Mouse (Mus musculus) midbrain, embryonic 16.5 days (tissue): Measurements from ENCODE around the gene Il18. TPM values are rescaled to one million over a fixed set of nuclear protein-coding genes. Genes with fewer than 3 reads are reported as not detected.

ENCODE experiments used
- ATAC-seq: fragments of 200-750 bp; cut with Nextera tagmentation; 2 replicates; pipeline ENCODE4 v1.8.0; 2017; ENCODE audit warnings: moderate TSS enrichment
- H3K27ac ChIP-seq: fragments of 300-500 bp; sonication (generic); 2 replicates; pipeline ENCODE4 v1.5.1; 2014; ENCODE audit warnings: mild to moderate bottlenecking, low read length, mixed read lengths
- H3K27me3 ChIP-seq: fragments of 300-500 bp; sonication (generic); 2 replicates; pipeline ENCODE4 v1.6.1; 2014; ENCODE audit warnings: low read depth, low read length, mixed read lengths; ENCODE audit not compliant: control insufficient read depth, insufficient read depth
- H3K36me3 ChIP-seq: fragments of 300-500 bp; sonication (generic); 2 replicates; pipeline ENCODE4 v1.6.1; 2014; ENCODE audit warnings: mild to moderate bottlenecking, low read length, moderate library complexity, mixed read lengths; ENCODE audit not compliant: control insufficient read depth, insufficient read depth
- H3K4me1 ChIP-seq: fragments of 300-500 bp; sonication (generic); 2 replicates; pipeline ENCODE4 v1.6.1; 2014; ENCODE audit warnings: mild to moderate bottlenecking, low read length, mixed read lengths; ENCODE audit not compliant: control insufficient read depth, insufficient read depth
- H3K4me2 ChIP-seq: fragments of 300-500 bp; sonication (generic); 2 replicates; pipeline ENCODE4 v1.6.1; 2014; ENCODE audit warnings: mild to moderate bottlenecking, low read length, mixed read lengths
- H3K4me3 ChIP-seq: fragments of 300-500 bp; sonication (generic); 2 replicates; pipeline ENCODE4 v1.5.1; 2014; ENCODE audit warnings: low read depth, mild to moderate bottlenecking, low read length, moderate library complexity, mixed read lengths
- H3K9ac ChIP-seq: fragments of 300-500 bp; sonication (generic); 2 replicates; pipeline ENCODE4 v1.6.1; 2014; ENCODE audit warnings: low read depth, low read length, mixed read lengths
- H3K9me3 ChIP-seq: fragments of 300-500 bp; sonication (generic); replicated peaks from 2 replicates; pipeline ENCODE4 v1.6.1; 2014; ENCODE audit warnings: mild to moderate bottlenecking, low read length, mixed read lengths; ENCODE audit not compliant: control insufficient read depth, poor library complexity, severe bottlenecking
- WGBS: fragments of 180-500 bp; shearing (Covaris S2); extraction: QIAGEN DNeasy Blood & Tissue Kit; methylation state at CpG from one replicate; pipeline ENCODE4 v1.1.7; 2014; 5-methylcytosine and 5-hydroxymethylcytosine counted together
- polyA plus RNA-seq: library from polyadenylated mRNA; unstranded; fragments of >200 nt; fragmentation: Nextera tagmentation; extraction: Ambion mirVana; gene quantifications from 2 replicates; pipeline ENCODE4 v1.2.1, GENCODE M21; 2015

Gene Il18
- polyA plus RNA-seq, 1 experiment from 2014 or later: 26.0 TPM

DNA sequence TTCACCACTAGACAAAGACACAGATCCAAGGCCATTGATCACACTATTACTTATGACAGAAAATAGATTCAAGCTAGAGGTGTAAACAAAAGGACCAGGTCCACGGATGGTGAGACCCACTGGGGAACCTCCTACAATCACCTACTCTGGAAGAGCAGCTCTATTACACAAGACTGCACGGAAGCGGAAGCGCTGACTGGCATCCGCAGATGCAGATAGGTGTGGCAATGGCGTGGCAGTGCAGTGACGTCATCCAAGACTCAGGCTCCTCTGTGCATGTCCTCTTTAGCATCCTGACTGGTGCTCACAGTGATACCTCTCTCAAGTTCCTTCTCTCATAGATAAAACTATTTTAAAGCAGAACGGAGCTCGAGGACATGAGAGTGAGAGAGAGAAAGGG lies 38.3 kb downstream of the Il18 start:
- WGBS: 92% methylated on average over 9 of the region's 9 CpGs
- no peaks in the 10 kb centered on the region for H3K9me3 ChIP-seq
- H3K4me3 ChIP-seq: no peak overlapping the region
- no peaks in the 10 kb centered on the region for H3K27me3 ChIP-seq
- H3K9ac ChIP-seq: no peak overlapping the region
- no peaks in the 10 kb centered on the region for H3K4me1 ChIP-seq
- ATAC-seq: no peak
- H3K4me2 ChIP-seq: no peak overlapping the region
- H3K27ac ChIP-seq: no peak overlapping the region
- H3K36me3 ChIP-seq: peaks cover 18% of the 10 kb centered on the region

DNA sequence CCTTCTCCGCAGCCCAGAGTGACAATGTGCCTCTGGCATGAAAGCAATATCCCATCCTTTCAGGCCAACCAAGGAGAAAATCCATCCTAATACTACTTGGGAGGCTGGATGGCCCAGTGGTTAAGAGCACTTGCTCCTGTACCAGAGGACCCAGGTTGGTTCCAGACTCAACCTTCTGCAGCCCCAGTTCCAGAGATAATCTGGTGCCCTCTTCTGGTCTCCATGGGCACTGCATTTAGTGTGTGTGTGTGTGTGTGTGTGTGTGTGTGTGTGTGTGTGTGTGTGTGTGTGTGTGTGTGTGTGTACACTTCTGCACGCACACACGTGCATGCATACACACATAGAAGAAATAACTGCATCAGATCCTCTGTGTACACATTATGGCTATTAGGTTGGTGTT lies 38.9 kb downstream of the Il18 start:
- Histone ChIP-seq H3K4me1 (no peaks in the 10 kb centered on the region), H3K27ac (no peak overlapping the region), H3K36me3 (peaks cover 23% of the 10 kb centered on the region), H3K4me2 (no peak overlapping the region), H3K27me3 (no peaks in the 10 kb centered on the region), H3K4me3 (no peak overlapping the region), H3K9me3 (no peaks in the 10 kb centered on the region), H3K9ac (no peak overlapping the region)
- ATAC-seq: no peak
- 85% methylated on average over 3 of the region's 3 CpGs for WGBS

DNA sequence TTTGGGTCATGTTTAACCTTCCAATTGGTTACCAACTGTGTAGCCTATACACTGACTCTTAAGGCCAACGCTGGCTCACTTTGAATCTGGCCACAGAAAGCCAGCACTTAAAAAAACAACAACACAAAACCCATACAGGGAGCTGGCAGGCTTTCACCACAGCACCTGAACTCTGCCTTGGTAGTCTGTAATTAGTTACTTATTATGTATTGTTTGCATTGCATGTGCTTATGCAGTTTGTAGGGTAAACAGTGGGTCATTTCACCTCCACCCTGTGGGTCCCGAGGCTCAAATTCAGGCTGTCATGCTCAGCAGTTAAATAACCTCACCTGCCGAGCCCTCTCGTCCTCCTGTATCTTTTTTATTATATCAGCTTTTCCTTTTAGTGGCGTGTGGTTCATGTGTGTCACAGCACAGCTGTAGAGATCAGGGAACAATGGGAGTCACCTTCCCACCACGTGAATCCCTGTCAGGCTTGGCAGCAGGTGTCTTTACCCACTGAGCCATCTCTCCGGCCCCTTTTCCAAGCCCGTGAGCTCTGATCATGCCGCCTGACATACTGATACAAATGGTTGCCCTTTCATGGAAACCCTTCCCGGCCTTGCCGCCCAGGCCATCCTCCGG lies 40.3 kb downstream of the Il18 start:
- ATAC-seq: no peak
- Histone ChIP-seq H3K27ac (no peak overlapping the region), H3K36me3 (peaks cover 28% of the 10 kb centered on the region), H3K9me3 (no peaks in the 10 kb centered on the region), H3K4me1 (no peaks in the 10 kb centered on the region), H3K4me2 (no peak overlapping the region), H3K9ac (no peak overlapping the region), H3K4me3 (no peak overlapping the region), H3K27me3 (no peaks in the 10 kb centered on the region)
- WGBS: 81% methylated on average over 12 of the region's 12 CpGs

DNA sequence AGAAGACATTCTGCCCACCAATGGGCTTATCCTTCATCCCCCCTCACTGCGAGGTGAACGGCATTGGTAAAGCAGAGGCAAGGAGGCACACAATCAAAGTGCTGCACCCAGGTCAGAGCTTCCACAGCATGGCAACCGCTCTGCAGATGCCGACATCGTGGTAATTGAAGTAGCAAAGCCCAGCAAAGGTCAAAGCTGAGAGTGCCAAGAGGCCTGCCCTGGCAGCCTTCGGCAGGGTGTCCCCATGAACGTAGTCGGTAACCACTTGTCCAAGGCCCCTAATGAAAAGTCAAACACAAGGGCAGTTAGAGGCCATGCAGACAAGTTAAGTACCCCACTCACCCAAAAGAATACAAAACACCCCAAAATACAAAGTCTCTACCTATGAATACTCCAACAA lies 42.3 kb downstream of the Il18 start:
- H3K36me3 ChIP-seq: peaks cover 31% of the 10 kb centered on the region
- H3K27ac ChIP-seq: no peak overlapping the region
- no peak overlapping the region for H3K9ac ChIP-seq
- peaks cover 5% of the 10 kb centered on the region for H3K4me1 ChIP-seq
- H3K4me2 ChIP-seq: no peak overlapping the region
- no peak overlapping the region for H3K4me3 ChIP-seq
- no peaks in the 10 kb centered on the region for H3K9me3 ChIP-seq
- WGBS: 98% methylated on average over 8 of the region's 8 CpGs
- no peaks in the 10 kb centered on the region for H3K27me3 ChIP-seq
- no peak for ATAC-seq

DNA sequence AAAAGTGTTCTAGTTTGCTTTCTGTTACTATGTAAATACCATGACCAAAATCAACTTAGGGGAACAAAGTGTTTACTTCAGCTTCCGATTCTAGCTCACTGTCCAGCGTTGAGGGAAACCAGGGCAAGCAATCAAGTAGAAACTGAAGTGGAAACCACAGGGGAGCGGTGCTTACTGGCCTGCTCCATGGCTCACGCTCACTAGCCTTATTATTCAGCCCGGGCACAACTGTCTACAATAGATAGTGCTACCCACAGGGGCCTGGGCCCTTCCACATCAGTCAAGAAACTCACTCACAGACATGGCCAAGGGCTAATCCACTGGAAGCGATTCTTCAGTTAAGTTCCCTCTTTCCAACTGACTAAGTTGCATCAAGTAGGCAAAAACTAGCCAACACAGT lies 46.9 kb downstream of the Il18 start:
- no peak overlapping the region for H3K27ac ChIP-seq
- peaks cover 23% of the 10 kb centered on the region for H3K36me3 ChIP-seq
- 86% methylated on average over 6 of the region's 6 CpGs for WGBS
- no peaks in the 10 kb centered on the region for H3K27me3 ChIP-seq
- H3K9me3 ChIP-seq: no peaks in the 10 kb centered on the region
- no peak overlapping the region for H3K4me2 ChIP-seq
- H3K9ac ChIP-seq: no peak overlapping the region
- no peak for ATAC-seq
- H3K4me3 ChIP-seq: no peak overlapping the region
- H3K4me1 ChIP-seq: peaks cover 26% of the 10 kb centered on the region

DNA sequence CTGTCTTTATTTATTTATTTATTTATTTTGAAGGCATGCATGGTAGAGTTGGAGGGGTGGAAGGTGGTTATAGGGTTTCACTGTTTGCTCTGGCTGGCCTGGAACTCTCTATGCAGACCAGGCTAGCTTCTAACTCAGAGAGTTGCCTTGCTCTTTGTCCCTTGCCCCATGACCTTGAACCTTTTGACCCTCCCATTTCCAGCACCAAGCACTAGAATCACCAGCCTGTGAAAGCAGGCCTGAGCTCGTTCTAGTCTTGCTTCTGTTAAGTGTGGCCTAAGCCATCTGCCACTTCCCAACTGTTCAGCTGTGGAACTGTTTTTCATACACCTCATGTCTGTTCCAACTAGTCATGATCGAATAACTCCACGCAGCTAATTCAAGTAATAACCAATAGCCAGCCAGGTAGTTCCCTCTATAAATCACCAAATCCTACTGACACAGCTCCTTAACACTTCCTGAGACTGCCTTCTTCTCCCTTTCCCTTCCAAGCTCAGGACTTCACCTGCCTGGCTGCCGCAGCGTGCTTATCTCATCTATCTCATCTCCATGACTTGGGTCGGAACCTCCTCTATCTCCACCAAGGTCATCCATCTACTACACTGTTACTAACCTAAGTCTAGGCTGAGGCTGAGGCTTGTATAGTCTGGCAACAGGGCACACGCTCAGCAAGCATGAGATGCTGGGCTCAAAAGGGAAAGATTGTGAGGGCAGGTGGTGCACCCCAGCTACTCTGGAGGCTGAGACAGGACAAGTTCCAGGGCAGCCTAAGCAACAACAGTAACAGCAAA lies 47.6 kb downstream of the Il18 start:
- H3K4me2 ChIP-seq: peak overlapping the region; percentile 94
- H3K9ac ChIP-seq: no peak overlapping the region
- peaks cover 17% of the 10 kb centered on the region for H3K36me3 ChIP-seq
- no peaks in the 10 kb centered on the region for H3K9me3 ChIP-seq
- H3K27me3 ChIP-seq: no peaks in the 10 kb centered on the region
- ATAC-seq: no peak
- H3K27ac ChIP-seq: no peak overlapping the region
- 92% methylated on average over 7 of the region's 7 CpGs for WGBS
- peaks cover 26% of the 10 kb centered on the region for H3K4me1 ChIP-seq
- H3K4me3 ChIP-seq: peak overlapping the region; percentile 76; the same call in 1 of the 2 replicates

DNA sequence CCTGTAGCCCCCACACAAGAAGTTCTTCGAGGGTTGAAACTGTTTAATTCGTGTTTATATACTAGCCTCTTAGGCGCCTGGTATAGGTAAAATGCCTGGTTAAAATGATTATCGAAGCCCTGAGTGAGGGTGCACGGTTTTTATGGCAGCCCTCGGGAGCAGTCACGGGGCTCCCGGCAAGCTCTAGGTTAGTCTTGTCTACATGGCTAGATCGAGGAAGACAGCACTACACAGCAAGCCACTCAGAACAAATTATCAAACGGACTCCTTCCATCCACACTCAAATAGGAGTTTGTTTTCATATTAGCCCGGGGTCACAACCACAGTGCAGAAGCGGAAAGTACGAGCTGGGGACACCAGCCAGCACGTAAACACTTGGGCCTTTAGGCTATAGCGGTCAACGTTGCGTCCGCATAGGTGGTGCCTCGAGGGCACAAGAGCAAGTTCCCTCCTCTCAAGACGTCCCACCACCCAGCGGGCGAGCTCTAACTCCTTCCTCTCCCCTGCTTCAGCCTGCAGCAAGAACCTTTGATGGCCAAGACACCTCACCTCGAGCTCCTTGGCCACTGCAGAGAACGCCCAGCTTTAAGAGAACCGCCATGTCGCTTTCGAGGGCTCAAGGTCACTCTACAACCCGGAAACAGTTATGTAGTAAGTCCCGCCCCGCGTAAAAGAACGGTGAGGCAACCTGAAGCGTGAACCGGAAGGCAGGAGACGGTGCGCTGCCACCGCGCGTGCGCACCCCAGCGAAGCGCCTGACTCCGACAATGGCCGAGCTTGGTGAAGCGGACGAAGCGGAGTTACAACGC lies 48.8 kb downstream of the Il18 start, which contains the start of the genes Sdhd and Timm8b:
Gene Sdhd (minus strand): TSS at position 624 of the 809 bp plus-strand sequence.
Gene Timm8b (plus strand): TSS at position 722 of the 809 bp plus-strand sequence.
- peak; percentile 99 for ATAC-seq
- no peaks in the 10 kb centered on the region for H3K9me3 ChIP-seq
- H3K36me3 ChIP-seq: peaks cover 16% of the 10 kb centered on the region
- under 1% methylated on average over 48 of the region's 48 CpGs for WGBS
- peak within 1 kb of the TSS; percentile 85 for H3K27ac ChIP-seq
- peak within 1 kb of the TSS; percentile 89 for H3K9ac ChIP-seq
- peak within 1 kb of the TSS; percentile 76 for H3K4me3 ChIP-seq
- H3K4me2 ChIP-seq: peak within 1 kb of the TSS; percentile 94
- H3K27me3 ChIP-seq: no peaks in the 10 kb centered on the region
- H3K4me1 ChIP-seq: peaks cover 26% of the 10 kb centered on the region

DNA sequence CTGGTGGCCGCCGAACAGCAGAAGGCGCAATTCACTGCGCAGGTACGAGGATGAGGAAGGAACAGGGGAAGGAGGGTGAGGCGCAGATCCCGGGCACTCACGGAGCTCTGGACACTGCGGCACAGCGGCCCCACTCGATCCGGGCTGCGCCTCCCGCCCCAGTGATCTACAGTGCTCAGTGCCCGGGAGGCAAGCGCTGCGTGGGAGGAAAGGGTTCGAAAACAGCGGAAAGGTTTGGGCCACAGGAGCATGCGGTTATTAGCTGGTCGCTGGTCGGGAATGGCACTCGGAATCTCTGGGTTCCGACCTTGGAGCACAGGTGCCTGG lies 49.3 kb downstream of the Il18 start:
- Histone ChIP-seq H3K27ac (peak overlapping the region; percentile 85), H3K4me1 (peaks cover 26% of the 10 kb centered on the region), H3K4me3 (peak overlapping the region; percentile 76), H3K27me3 (no peaks in the 10 kb centered on the region), H3K4me2 (peak overlapping the region; percentile 94), H3K36me3 (peaks cover 11% of the 10 kb centered on the region), H3K9me3 (no peaks in the 10 kb centered on the region), H3K9ac (peak overlapping the region; percentile 89)
- WGBS: under 1% methylated on average over 24 of the region's 24 CpGs
- ATAC-seq: peak; percentile 90
